Mouse (Mus musculus) intestine, embryonic 14.5 days (tissue): ENCODE data around the gene Cryzl2. TPM values are rescaled to one million over a fixed set of nuclear protein-coding genes. Genes with fewer than 3 reads are reported as not detected.

Experiments used
- ATAC-seq: fragments of 200-750 bp; cut with Nextera tagmentation; replicated peaks from 2 replicates; pipeline ENCODE4 v1.8.0; 2017; ENCODE audit warnings: low read depth, moderate number of reproducible peaks, moderate TSS enrichment, moderate library complexity; ENCODE audit not compliant: low FRiP score, low TSS enrichment
- DNase-seq: peaks from one replicate; pipeline ENCODE4 v3.0.0-alpha.2; 2018; ENCODE audit warnings: low spot score
- H3K27ac ChIP-seq: fragments of 300-500 bp; sonication (generic); 2 replicates; pipeline ENCODE4 v1.5.1; 2014; ENCODE audit warnings: low read depth, mild to moderate bottlenecking, control low read depth
- H3K27me3 ChIP-seq: fragments of 300-500 bp; sonication (generic); replicated peaks from 2 replicates; pipeline ENCODE4 v1.6.1; 2014; ENCODE audit warnings: low read length, control low read depth; ENCODE audit not compliant: control insufficient read depth, insufficient read depth
- H3K36me3 ChIP-seq: fragments of 300-500 bp; sonication (generic); 2 replicates; pipeline ENCODE4 v1.6.1; 2014; ENCODE audit warnings: low read length, control low read depth; ENCODE audit not compliant: control insufficient read depth, insufficient read depth
- H3K4me1 ChIP-seq: fragments of 300-500 bp; sonication (generic); replicated peaks from 2 replicates; pipeline ENCODE4 v1.6.1; 2014; ENCODE audit warnings: low read length, control low read depth, mixed read lengths; ENCODE audit not compliant: control insufficient read depth, insufficient read depth
- H3K4me2 ChIP-seq: fragments of 300-500 bp; sonication (generic); 2 replicates; pipeline ENCODE4 v1.6.1; 2014; ENCODE audit warnings: low read length
- H3K4me3 ChIP-seq: fragments of 300-500 bp; sonication (generic); 2 replicates; pipeline ENCODE4 v1.5.1; 2014; ENCODE audit warnings: low read depth, low read length, control low read depth, mixed read lengths
- H3K9ac ChIP-seq: fragments of 300-500 bp; sonication (generic); 2 replicates; pipeline ENCODE4 v1.6.1; 2014; ENCODE audit warnings: mild to moderate bottlenecking, low read length
- H3K9me3 ChIP-seq: fragments of 300-500 bp; sonication (generic); 2 replicates; pipeline ENCODE4 v1.6.1; 2016; ENCODE audit warnings: low read length, control low read depth; ENCODE audit not compliant: control insufficient read depth
- WGBS: fragments of 180-500 bp; shearing (Covaris S2); extraction: QIAGEN DNeasy Blood & Tissue Kit; methylation state at CpG from one replicate; pipeline ENCODE4 v1.1.7; 2014; 5-methylcytosine and 5-hydroxymethylcytosine counted together
- polyA plus RNA-seq: library from polyadenylated mRNA; unstranded; fragments of >200 nt; fragmentation: Nextera tagmentation; extraction: Ambion mirVana; gene quantifications from 2 replicates; pipeline ENCODE4 v1.2.1, GENCODE M21; 2014

Gene Cryzl2
- polyA plus RNA-seq, 1 experiment from 2014 or later = 14.6 TPM

- 91% methylated on average over 5 of the region's 5 CpGs for WGBS
- ATAC-seq = no peak
- Histone ChIP-seq H3K4me3 (no peak overlapping the region), H3K27ac (no peak overlapping the region), H3K9me3 (no peaks in the 10 kb centered on the region), H3K36me3 (no peaks in the 10 kb centered on the region), H3K4me2 (no peak overlapping the region), H3K9ac (no peak overlapping the region), H3K27me3 (no peaks in the 10 kb centered on the region), H3K4me1 (no peaks in the 10 kb centered on the region)
- no peak for DNase-seq
Measured at GRCm38 (mm10) chr1:157522322-157522721, 63.9 kb downstream of the Cryzl2 start.

- H3K4me3 ChIP-seq = no peak overlapping the region
- no peak overlapping the region for H3K27ac ChIP-seq
- H3K27me3 ChIP-seq = no peaks in the 10 kb centered on the region
- no peak for DNase-seq
- H3K4me1 ChIP-seq = no peaks in the 10 kb centered on the region
- H3K4me2 ChIP-seq = no peak overlapping the region
- H3K36me3 ChIP-seq = no peaks in the 10 kb centered on the region
- no peaks in the 10 kb centered on the region for H3K9me3 ChIP-seq
- no peak for ATAC-seq
- H3K9ac ChIP-seq = no peak overlapping the region
- WGBS = 81% methylated on average over 7 of the region's 7 CpGs
Measured at GRCm38 (mm10) chr1:157524775-157525174, 66.4 kb downstream of the Cryzl2 start.

DNA sequence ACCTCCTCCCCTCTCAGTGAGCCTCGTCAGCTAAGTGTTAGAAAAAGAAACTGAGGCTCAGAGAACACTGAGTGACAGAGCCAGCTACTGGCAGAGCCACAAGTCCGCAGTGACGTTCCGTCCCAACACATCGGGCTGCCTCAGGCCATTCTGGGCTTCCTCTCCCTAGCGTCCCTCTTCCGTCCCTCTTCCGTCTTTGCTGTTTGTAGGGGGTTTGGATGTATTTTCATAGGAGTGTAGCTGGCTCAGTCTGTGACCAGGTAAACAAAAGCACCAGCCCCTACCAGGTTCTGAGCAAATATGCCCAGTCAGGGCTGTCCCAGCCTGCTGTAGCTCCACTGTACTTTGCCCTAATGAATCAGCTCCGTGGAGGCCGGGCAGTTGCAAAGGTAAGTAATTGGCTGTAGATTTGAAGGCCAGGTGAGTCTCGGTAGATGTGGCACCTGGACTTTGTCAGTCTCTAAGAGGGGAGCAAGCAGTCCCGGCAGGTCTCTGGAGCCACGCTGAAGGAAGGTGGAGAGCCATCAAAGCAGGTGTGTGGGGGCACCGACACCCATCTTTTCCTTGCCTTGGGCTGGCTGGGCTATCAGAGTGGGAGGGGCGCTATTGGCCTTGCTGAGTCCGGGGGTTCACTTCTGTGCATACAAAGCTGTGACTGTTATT is 67.4 kb downstream of the Cryzl2 start:
- no peaks in the 10 kb centered on the region for H3K9me3 ChIP-seq
- no peak overlapping the region for H3K9ac ChIP-seq
- no peaks in the 10 kb centered on the region for H3K27me3 ChIP-seq
- peak overlapping the region; percentile 28 for H3K4me2 ChIP-seq
- peak; percentile 67 for DNase-seq
- peak overlapping the region; percentile 35; the same call in 1 of the 2 replicates for H3K27ac ChIP-seq
- ATAC-seq = peak; percentile 93
- H3K36me3 ChIP-seq = no peaks in the 10 kb centered on the region
- no peaks in the 10 kb centered on the region for H3K4me1 ChIP-seq
- H3K4me3 ChIP-seq = no peak overlapping the region
- 77% methylated on average over 16 of the region's 16 CpGs for WGBS

DNA sequence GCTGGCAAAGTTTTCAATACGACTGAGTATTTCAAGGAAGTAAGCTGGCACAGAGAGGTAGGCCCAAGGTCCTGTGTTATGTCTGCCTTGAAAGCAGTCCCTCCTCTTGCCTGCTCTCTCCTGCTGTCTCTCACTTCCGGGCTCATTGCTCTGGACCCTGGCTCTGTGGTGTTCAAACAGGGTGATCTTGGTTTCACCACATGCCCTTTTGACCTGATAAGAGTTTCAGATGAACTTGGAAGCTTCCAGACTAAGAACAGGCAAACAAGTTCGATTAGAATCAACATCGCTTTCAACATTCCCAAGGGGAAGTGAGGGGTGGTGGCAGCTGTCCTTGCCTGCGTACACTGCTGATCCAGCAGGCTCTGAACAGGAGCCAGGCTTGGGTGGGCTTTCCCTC is 68.2 kb downstream of the Cryzl2 start:
- no peaks in the 10 kb centered on the region for H3K27me3 ChIP-seq
- peak; percentile 52 for DNase-seq
- 39% methylated on average over 5 of the region's 5 CpGs for WGBS
- peak overlapping the region; percentile 22; the same call in 1 of the 2 replicates for H3K27ac ChIP-seq
- peak overlapping the region; percentile 28 for H3K4me2 ChIP-seq
- no peaks in the 10 kb centered on the region for H3K36me3 ChIP-seq
- H3K4me1 ChIP-seq = no peaks in the 10 kb centered on the region
- H3K4me3 ChIP-seq = no peak overlapping the region
- no peaks in the 10 kb centered on the region for H3K9me3 ChIP-seq
- no peak overlapping the region for H3K9ac ChIP-seq
- peak; percentile 72 for ATAC-seq

DNA sequence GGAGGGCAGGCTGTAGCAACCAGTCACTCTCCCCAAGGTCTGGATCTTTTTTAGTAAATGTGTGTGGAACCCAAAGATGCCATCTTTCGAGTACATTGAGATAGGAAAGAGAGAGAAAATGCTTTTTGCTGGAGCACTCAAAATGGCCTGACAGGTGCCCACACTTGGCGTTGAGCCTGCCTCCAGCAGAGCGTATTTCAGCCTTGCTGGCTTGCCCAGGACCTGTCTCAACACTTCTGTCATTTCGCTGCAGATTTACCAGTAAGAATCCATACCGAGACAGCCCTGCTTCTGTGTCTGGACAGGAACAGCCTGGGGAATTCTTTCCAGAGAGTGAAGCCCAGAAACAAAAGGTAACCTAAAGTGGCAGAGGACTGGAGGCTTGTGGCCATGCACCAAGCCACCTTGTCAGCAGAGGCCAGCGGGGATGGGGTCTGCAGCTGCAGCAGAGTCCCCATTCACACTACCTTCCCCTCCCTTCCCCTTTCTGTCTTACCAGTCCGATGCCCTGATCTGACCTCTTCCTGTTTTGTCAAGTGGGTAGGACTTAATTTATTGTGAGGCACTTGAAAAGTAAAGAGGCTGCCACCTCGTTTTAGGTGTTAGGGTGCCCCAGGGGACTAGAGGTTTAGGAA is 74.6 kb downstream of the Cryzl2 start:
- Histone ChIP-seq H3K4me3 (no peak overlapping the region), H3K4me2 (no peak overlapping the region), H3K36me3 (no peaks in the 10 kb centered on the region), H3K9me3 (no peaks in the 10 kb centered on the region), H3K27ac (no peak overlapping the region), H3K4me1 (no peaks in the 10 kb centered on the region), H3K9ac (no peak overlapping the region), H3K27me3 (no peaks in the 10 kb centered on the region)
- no peak for DNase-seq
- WGBS = 59% methylated on average over 8 of the region's 8 CpGs
- ATAC-seq = no peak

- ATAC-seq (no peak), DNase-seq (no peak)
- H3K9me3 ChIP-seq = no peaks in the 10 kb centered on the region
- H3K27ac ChIP-seq = no peak overlapping the region
- no peaks in the 10 kb centered on the region for H3K4me1 ChIP-seq
- H3K4me2 ChIP-seq = no peak overlapping the region
- H3K36me3 ChIP-seq = no peaks in the 10 kb centered on the region
- no peaks in the 10 kb centered on the region for H3K27me3 ChIP-seq
- no peak overlapping the region for H3K4me3 ChIP-seq
- H3K9ac ChIP-seq = no peak overlapping the region
- 83% methylated on average over 1 of the region's 1 CpGs for WGBS
Measured at GRCm38 (mm10) chr1:157535571-157535970, 77.2 kb downstream of the Cryzl2 start.

GRCm38 (mm10) chr1:157536471-157536870 is 78.1 kb downstream of the Cryzl2 start:
- peak; percentile 79 for DNase-seq
- Histone ChIP-seq H3K4me2 (no peak overlapping the region), H3K4me3 (no peak overlapping the region), H3K36me3 (no peaks in the 10 kb centered on the region), H3K9ac (no peak overlapping the region), H3K27ac (no peak overlapping the region), H3K27me3 (no peaks in the 10 kb centered on the region), H3K9me3 (no peaks in the 10 kb centered on the region), H3K4me1 (no peaks in the 10 kb centered on the region)
- WGBS = 10% methylated on average over 6 of the region's 6 CpGs
- no peak for ATAC-seq

- no peak overlapping the region for H3K9ac ChIP-seq
Measured at GRCm38 (mm10) chr1:157537636-157538035, 79.3 kb downstream of the Cryzl2 start.

More at GRCm38 (mm10) chr1:157537636-157538035, 79.3 kb downstream of the Cryzl2 start:
- Histone ChIP-seq H3K36me3 (no peaks in the 10 kb centered on the region), H3K9me3 (no peaks in the 10 kb centered on the region), H3K4me3 (no peak overlapping the region), H3K27ac (no peak overlapping the region), H3K4me1 (no peaks in the 10 kb centered on the region), H3K27me3 (no peaks in the 10 kb centered on the region), H3K4me2 (no peak overlapping the region)
- DNase-seq = no peak
- ATAC-seq = no peak
- 76% methylated on average over 5 of the region's 5 CpGs for WGBS
